Mouse (Mus musculus): ENCODE measurements around the gene Olfr1107.

DNA sequence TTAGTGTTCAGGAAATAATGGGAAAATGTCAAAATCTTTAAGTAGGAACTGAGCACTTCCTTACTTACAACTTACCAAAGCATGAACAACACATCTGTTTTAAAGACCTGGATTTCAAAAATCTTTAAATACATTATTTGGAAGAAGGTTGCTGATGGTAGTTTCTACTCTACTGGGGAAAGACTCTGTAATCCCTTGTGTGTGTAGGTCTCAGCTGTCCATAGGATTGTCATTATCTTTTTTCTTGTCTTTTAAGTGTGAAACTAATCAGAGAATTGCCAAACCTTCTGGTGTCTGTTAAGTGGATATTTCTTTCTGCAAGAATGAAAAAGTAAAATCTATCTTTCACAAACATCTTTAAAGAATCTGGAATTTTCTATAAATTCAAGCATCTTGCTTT, 38.9 kb upstream of the Olfr1107 start, which contains the start of gene Olfr259:
- TF ChIP-seq POLR2A (IDR thresholded peaks at IDR 0.05; ENCODE audit: borderline replicate concordance, control insufficient read depth, low read depth, low read length) (no peak), CTCF (IDR thresholded peaks at IDR 0.05; ENCODE audit: control insufficient read depth, insufficient read depth, low read length) (no peak)

All from bone marrow, adult 2 months (tissue).